In the genomic region with DNA sequence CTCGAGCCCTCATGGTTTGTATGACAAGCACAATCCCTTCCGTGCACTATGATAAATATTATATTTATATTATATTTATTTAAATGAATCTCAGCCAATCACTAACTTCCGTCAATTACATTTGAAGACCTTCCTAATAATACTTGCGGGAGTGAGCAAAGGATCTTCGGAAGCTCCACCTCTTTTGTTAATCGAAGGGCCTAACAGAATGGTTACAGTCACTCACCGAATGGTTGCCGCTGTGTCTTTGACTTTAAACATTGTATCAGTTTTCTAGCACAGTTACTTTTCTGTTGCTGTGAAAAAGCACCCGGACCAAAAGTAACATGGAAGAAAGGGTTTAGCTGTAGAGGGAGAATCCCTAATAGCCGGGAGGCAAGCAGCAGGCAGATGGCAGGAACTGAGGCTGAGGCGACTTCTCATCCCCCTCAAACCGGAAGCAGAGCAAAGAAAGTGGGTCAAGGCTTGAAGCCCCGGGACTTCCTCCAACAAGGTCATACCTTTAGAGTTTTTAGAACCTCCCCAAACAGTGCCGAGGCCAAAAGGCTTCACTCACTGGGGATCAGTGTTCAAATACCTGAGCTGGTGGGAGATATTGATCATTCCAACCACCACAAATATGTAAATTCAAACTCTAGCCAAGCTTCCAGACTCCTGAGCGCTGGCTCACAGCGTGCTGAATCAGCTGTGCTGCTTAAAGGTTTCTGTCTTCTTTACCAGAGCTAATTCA, we compare ENCODE assay signal across 9 mouse cellular contexts. TPM values are rescaled to one million over a fixed set of nuclear protein-coding genes. Genes with fewer than 3 reads are reported as not detected.
A peak's percentile ranks its signal among the peaks of the same experiment; 100 is the strongest.
DNase-seq lines count a peak whose midpoint lies in the region; ATAC-seq and TF ChIP-seq lines count a peak whose summit lies in the region.
"Had no signal": no experiment of that assay in that cellular context is flagged by ENCODE, and none has a peak within 500 bp of the region (broad histone marks: within the 10 kb centered on the region; RNA-seq: fewer than 3 reads in every experiment).

No protein-coding gene starts in this region.

- peak overlapping the region; percentile 51 for H3K9ac ChIP-seq in hindbrain, embryonic 14.5 days
- peak overlapping the region; percentile 57 for H3K9ac ChIP-seq in neural tube, embryonic 11.5 days (ENCODE audit: low read length)

- ATAC-seq in hindbrain, embryonic 14.5 days (ENCODE audit: low FRiP score) = no peak
- peak; percentile 21; the same call in 1 of the 2 replicates for ATAC-seq in neural tube, embryonic 11.5 days (ENCODE audit: insufficient read depth, low FRiP score, low TSS enrichment)

- no peaks in the 10 kb centered on the region for H3K9me3 ChIP-seq in hindbrain, embryonic 14.5 days (ENCODE audit: control insufficient read depth, low read length)
- H3K9me3 ChIP-seq in neural tube, embryonic 11.5 days (ENCODE audit: control insufficient read depth, low read length) = no peaks in the 10 kb centered on the region

- H3K4me1 ChIP-seq in cortical plate, adult 2 months (ENCODE audit: control insufficient read depth, insufficient read depth, low read length) = peaks cover 16% of the 10 kb centered on the region
- peaks cover 46% of the 10 kb centered on the region for H3K4me1 ChIP-seq in hindbrain, embryonic 14.5 days (replicated peaks; ENCODE audit: control insufficient read depth, insufficient read depth, low read length)
- H3K4me1 ChIP-seq in neural tube, embryonic 11.5 days (ENCODE audit: control insufficient read depth, insufficient read depth, low read length) = peaks cover 33% of the 10 kb centered on the region

- TF ChIP-seq POLR2A in cortical plate, adult 2 months (IDR thresholded peaks at IDR 0.05; ENCODE audit: extremely low read depth, insufficient read depth, low read length) = no peak

- peak overlapping the region; percentile 98 for H3K27ac ChIP-seq in layer of hippocampus, adult 2 months
- peak overlapping the region; percentile 75 for H3K27ac ChIP-seq in cortical plate, adult 2 months (ENCODE audit: insufficient read depth, low read length)
- peak overlapping the region; percentile 99 for H3K27ac ChIP-seq in hindbrain, embryonic 14.5 days
- H3K27ac ChIP-seq in neural tube, embryonic 11.5 days (ENCODE audit: low read depth, low read length) = peak overlapping the region; percentile 98

- peak overlapping the region; percentile 31 for H3K4me3 ChIP-seq in layer of hippocampus, adult 2 months
- no peak overlapping the region for H3K4me3 ChIP-seq in cortical plate, adult 2 months (ENCODE audit: insufficient read depth, low read length)
- peak overlapping the region; percentile 8; the same call in 1 of the 2 replicates for H3K4me3 ChIP-seq in hindbrain, embryonic 14.5 days (replicated peaks; ENCODE audit: low read length)
- no peak overlapping the region for H3K4me3 ChIP-seq in neural tube, embryonic 11.5 days (ENCODE audit: low read depth, low read length)

- TF ChIP-seq CTCF in layer of hippocampus, adult 2 months (conservative IDR thresholded peaks at IDR 0.05) = no peak
- TF ChIP-seq CTCF in cortical plate, adult 2 months (IDR thresholded peaks at IDR 0.05; ENCODE audit: extremely low read depth, insufficient read depth, low read length) = no peak

- peak overlapping the region; percentile 48 for H3K4me2 ChIP-seq in hindbrain, embryonic 14.5 days (replicated peaks)
- peak overlapping the region; percentile 25 for H3K4me2 ChIP-seq in neural tube, embryonic 11.5 days (ENCODE audit: low read depth)

- no peaks in the 10 kb centered on the region for H3K27me3 ChIP-seq in hindbrain, embryonic 14.5 days (ENCODE audit: control insufficient read depth, insufficient read depth, low read length)
- H3K27me3 ChIP-seq in neural tube, embryonic 11.5 days (ENCODE audit: control insufficient read depth, insufficient read depth, low read length) = no peaks in the 10 kb centered on the region

- WGBS in hindbrain, embryonic 14.5 days = 2% methylated on average over 16 of the region's 16 CpGs
- WGBS in neural tube, embryonic 11.5 days = 15% methylated on average over 16 of the region's 16 CpGs

- no peak for DNase-seq in layer of hippocampus, adult 2 months (ENCODE audit: low spot score in 2 of 2)
- no peak for DNase-seq in layer of hippocampus, postnatal 14 days (ENCODE audit: low spot score in 2 of 2)
- peak; percentile 49 for DNase-seq in hindbrain, embryonic 14.5 days (ENCODE audit: low spot score)
- peak; percentile 62 for DNase-seq in neural tube, embryonic 11.5 days (ENCODE audit: low spot score)
- no peak for DNase-seq in spleen, adult 12 weeks (ENCODE audit: low spot score)
- no peak for DNase-seq in layer of hippocampus, postnatal 36 days
- DNase-seq in adipocyte (ENCODE audit: low spot score) = no peak

- no peaks in the 10 kb centered on the region for H3K36me3 ChIP-seq in hindbrain, embryonic 14.5 days (replicated peaks; ENCODE audit: control insufficient read depth, insufficient read depth)
- no peaks in the 10 kb centered on the region for H3K36me3 ChIP-seq in neural tube, embryonic 11.5 days (ENCODE audit: control insufficient read depth, insufficient read depth, low read length)

RNA-seq across cellular contexts. Expression of a gene that starts 16.0 kb away (rescaled TPM):
- total RNA-seq in layer of hippocampus, adult 2 months (2021) = 100 to 1,000 TPM; 768 to 781 TPM
- total RNA-seq in layer of hippocampus, postnatal 14 days (2021) = 1,000 to 10,000 TPM; 2,120 to 2,322 TPM
- 1,321 and 1,512 TPM in 2 replicates for polyA plus RNA-seq in cortical plate, adult 2 months (2012; rRNA removed)
- 14,408 and 15,410 TPM in 2 replicates for polyA plus RNA-seq in hindbrain, embryonic 14.5 days (2014; fragmentation: Nextera tagmentation; extraction: Ambion mirVana)
- 8,277 and 8,733 TPM in 2 replicates for polyA plus RNA-seq in neural tube, embryonic 11.5 days (2014; fragmentation: Nextera tagmentation; extraction: Ambion mirVana)
- total RNA-seq in layer of hippocampus, postnatal 36 days (2021) = 100 to 1,000 TPM; 868 to 949 TPM

RNA-seq across cellular contexts. Expression of a gene that starts 16.2 kb away (rescaled TPM):
- not detected for total RNA-seq in layer of hippocampus, adult 2 months (2021)
- not detected for total RNA-seq in layer of hippocampus, postnatal 14 days (2021)
- polyA plus RNA-seq in cortical plate, adult 2 months (2012; rRNA removed) = 0.35 and 0.55 TPM in 2 replicates
- polyA plus RNA-seq in hindbrain, embryonic 14.5 days (2014; fragmentation: Nextera tagmentation; extraction: Ambion mirVana) = not detected in 2 replicates
- polyA plus RNA-seq in neural tube, embryonic 11.5 days (2014; fragmentation: Nextera tagmentation; extraction: Ambion mirVana) = not detected in 2 replicates
- not detected for total RNA-seq in layer of hippocampus, postnatal 36 days (2021)
- total RNA-seq: liver, adult 2 months had no signal

RNA-seq across cellular contexts. Expression of a gene that starts 35.2 kb away (rescaled TPM):
- total RNA-seq in layer of hippocampus, adult 2 months (2021) = 100 to 1,000 TPM; 466 to 491 TPM
- total RNA-seq in layer of hippocampus, postnatal 14 days (2021) = 100 to 1,000 TPM; 661 to 671 TPM
- polyA plus RNA-seq in cortical plate, adult 2 months (2012; rRNA removed) = 1,160 and 1,231 TPM in 2 replicates
- polyA plus RNA-seq in hindbrain, embryonic 14.5 days (2014; fragmentation: Nextera tagmentation; extraction: Ambion mirVana) = 1,223 and 1,455 TPM in 2 replicates
- polyA plus RNA-seq in neural tube, embryonic 11.5 days (2014; fragmentation: Nextera tagmentation; extraction: Ambion mirVana) = 1,967 and 2,051 TPM in 2 replicates
- 100 to 1,000 TPM; 469 to 520 TPM for total RNA-seq in layer of hippocampus, postnatal 36 days (2021)

RNA-seq across cellular contexts. Expression of a gene that starts 51.5 kb away (rescaled TPM):
- total RNA-seq in layer of hippocampus, adult 2 months (2021) = 10 to 100 TPM; 17.0 to 20.6 TPM
- total RNA-seq in layer of hippocampus, postnatal 14 days (2021) = 10 to 100 TPM; 13.7 to 17.9 TPM
- polyA plus RNA-seq in cortical plate, adult 2 months (2012; rRNA removed) = 24.7 and 27.1 TPM in 2 replicates
- polyA plus RNA-seq in hindbrain, embryonic 14.5 days (2014; fragmentation: Nextera tagmentation; extraction: Ambion mirVana) = 6.4 and 8.1 TPM in 2 replicates
- 7.1 and 8.9 TPM in 2 replicates for polyA plus RNA-seq in neural tube, embryonic 11.5 days (2014; fragmentation: Nextera tagmentation; extraction: Ambion mirVana)
- total RNA-seq in layer of hippocampus, postnatal 36 days (2021) = 10 to 100 TPM; 16.4 to 22.6 TPM

Comparison
In these comparisons a context has a peak if more than half of its experiments do, and no peak if none do; other contexts are left out.
1. DNase-seq: peak in hindbrain, embryonic 14.5 days (single experiment) and neural tube, embryonic 11.5 days (single experiment); none in layer of hippocampus, adult 2 months (0 of 2), layer of hippocampus, postnatal 14 days (0 of 2), spleen, adult 12 weeks (single experiment), layer of hippocampus, postnatal 36 days (0 of 2) and adipocyte (single experiment).
2. H3K4me3 ChIP-seq: peak in layer of hippocampus, adult 2 months (single experiment) and hindbrain, embryonic 14.5 days (single experiment); none in cortical plate, adult 2 months (single experiment) and neural tube, embryonic 11.5 days (single experiment).
3. Peak in every context shown above with its lines, with median percentiles within 50 percentile points of each other: H3K27ac ChIP-seq.